Mouse (Mus musculus) E14TG2a.4 (cell line): Measurements from ENCODE around the gene Fsd1.

Experiments
- CTCF ChIP-seq: conservative IDR thresholded peaks from 2 replicates; pipeline ENCODE4 v1.5.1; 2014; ENCODE audit warnings: low read length
- NANOG ChIP-seq: IDR thresholded peaks from 2 replicates; pipeline ENCODE4 v1.6.1; 2014; ENCODE audit warnings: borderline replicate concordance, low read length, mixed read lengths

- TF ChIP-seq CTCF (no peak), NANOG (no peak)
Observed at GRCm38 (mm10) chr17:55961631-55962030, 24.7 kb upstream of the Fsd1 start.
